ENCODE assay signal across 9 mouse cellular contexts in genomic region chr11:18873451-18874277, GRCm38 (mm10).
A peak's percentile ranks its signal among the peaks of the same experiment; 100 is the strongest.
DNase-seq lines count a peak whose midpoint lies in the region; ATAC-seq and TF ChIP-seq lines count a peak whose summit lies in the region.
"Had no signal": no experiment of that assay in that cellular context is flagged by ENCODE, and none has a peak within 500 bp of the region (broad histone marks: within the 10 kb centered on the region; RNA-seq: fewer than 3 reads in every experiment).

No protein-coding gene starts in this region.

- TF ChIP-seq EP300 in liver, postnatal 0 days (IDR thresholded peaks at IDR 0.05; ENCODE audit: low read depth), result no peak

- H3K4me2 ChIP-seq in forebrain, embryonic 14.5 days (ENCODE audit: low read length), result no peak overlapping the region
- H3K4me2 ChIP-seq in forebrain, embryonic 11.5 days (ENCODE audit: low read depth, low read length, severe bottlenecking), result no peak overlapping the region
- H3K4me2 ChIP-seq in liver, embryonic 12.5 days, result peak overlapping the region; percentile 79
- no peak overlapping the region for H3K4me2 ChIP-seq in liver, postnatal 0 days (ENCODE audit: low read depth, low read length)
- H3K4me2 ChIP-seq in neural tube, embryonic 14.5 days (ENCODE audit: low read depth, low read length), result peak overlapping the region; percentile 88; the same call in 1 of the 2 replicates

- H3K27ac ChIP-seq in forebrain, embryonic 14.5 days (ENCODE audit: low read depth, low read length), result no peak overlapping the region
- no peak overlapping the region for H3K27ac ChIP-seq in forebrain, embryonic 11.5 days (ENCODE audit: low read depth, low read length)
- H3K27ac ChIP-seq in liver, embryonic 12.5 days, result no peak overlapping the region
- H3K27ac ChIP-seq in liver, postnatal 0 days (ENCODE audit: low read depth), result no peak overlapping the region
- peak overlapping the region; percentile 90 for H3K27ac ChIP-seq in hindbrain, embryonic 10.5 days
- peak overlapping the region; percentile 86 for H3K27ac ChIP-seq in neural tube, embryonic 14.5 days (ENCODE audit: low read depth, low read length)
- H3K27ac ChIP-seq: macrophage had no signal

- peaks cover 6% of the 10 kb centered on the region for H3K4me1 ChIP-seq in forebrain, embryonic 14.5 days (ENCODE audit: control insufficient read depth, insufficient read depth, low read length)
- H3K4me1 ChIP-seq in forebrain, embryonic 11.5 days (replicated peaks; ENCODE audit: control insufficient read depth, insufficient read depth, low read length), result peaks cover 18% of the 10 kb centered on the region; the same call in 1 of the 2 replicates
- H3K4me1 ChIP-seq in liver, embryonic 12.5 days, result peaks cover 33% of the 10 kb centered on the region
- H3K4me1 ChIP-seq in liver, postnatal 0 days (ENCODE audit: insufficient read depth), result peaks cover 20% of the 10 kb centered on the region
- peaks cover 78% of the 10 kb centered on the region for H3K4me1 ChIP-seq in hindbrain, embryonic 10.5 days (replicated peaks)
- H3K4me1 ChIP-seq in neural tube, embryonic 14.5 days (ENCODE audit: control insufficient read depth, insufficient read depth, low read length), result peaks cover 38% of the 10 kb centered on the region

- 0% methylated on average over 9 of the region's 9 CpGs for WGBS in forebrain, embryonic 14.5 days
- WGBS in forebrain, embryonic 11.5 days, result under 1% methylated on average over 9 of the region's 9 CpGs
- 8% methylated on average over 9 of the region's 9 CpGs for WGBS in liver, embryonic 12.5 days (ENCODE audit: insufficient replicate concordance)
- 13% methylated on average over 9 of the region's 9 CpGs for WGBS in liver, postnatal 0 days (ENCODE audit: insufficient replicate concordance)
- WGBS in hindbrain, embryonic 10.5 days, result 2% methylated on average over 9 of the region's 9 CpGs
- 6% methylated on average over 9 of the region's 9 CpGs for WGBS in neural tube, embryonic 14.5 days

- DNase-seq in forebrain, embryonic 14.5 days (ENCODE audit: low spot score), result peak; percentile 46
- DNase-seq in forebrain, embryonic 11.5 days (ENCODE audit: low spot score), result no peak
- DNase-seq in liver, postnatal 0 days, result no peak
- no peak for DNase-seq in hindbrain, embryonic 10.5 days (ENCODE audit: low spot score)
- DNase-seq in gastrocnemius, postnatal 4 days (ENCODE audit: low spot score in 2 of 2), result no peak
- no peak for DNase-seq in frontal cortex, postnatal 25 days (ENCODE audit: low spot score in 2 of 2)

- H3K36me3 ChIP-seq in forebrain, embryonic 14.5 days (ENCODE audit: control insufficient read depth, insufficient read depth, low read length), result no peaks in the 10 kb centered on the region
- no peaks in the 10 kb centered on the region for H3K36me3 ChIP-seq in forebrain, embryonic 11.5 days (ENCODE audit: control insufficient read depth, insufficient read depth, low read length)
- no peaks in the 10 kb centered on the region for H3K36me3 ChIP-seq in liver, embryonic 12.5 days
- H3K36me3 ChIP-seq in liver, postnatal 0 days (replicated peaks; ENCODE audit: insufficient read depth, low read length), result no peaks in the 10 kb centered on the region
- no peaks in the 10 kb centered on the region for H3K36me3 ChIP-seq in hindbrain, embryonic 10.5 days
- no peaks in the 10 kb centered on the region for H3K36me3 ChIP-seq in neural tube, embryonic 14.5 days (ENCODE audit: control insufficient read depth, insufficient read depth, low read length)

- TF ChIP-seq CTCF in liver, postnatal 0 days (IDR thresholded peaks at IDR 0.05; ENCODE audit: low read depth), result no peak

- no peak overlapping the region for H3K9ac ChIP-seq in forebrain, embryonic 14.5 days (ENCODE audit: low read length)
- no peak overlapping the region for H3K9ac ChIP-seq in forebrain, embryonic 11.5 days (ENCODE audit: low read length)
- H3K9ac ChIP-seq in liver, embryonic 12.5 days, result no peak overlapping the region
- no peak overlapping the region for H3K9ac ChIP-seq in liver, postnatal 0 days (replicated peaks)
- H3K9ac ChIP-seq in neural tube, embryonic 14.5 days (replicated peaks; ENCODE audit: low read depth, low read length), result peak overlapping the region; percentile 12; the same call in 1 of the 2 replicates

- H3K27me3 ChIP-seq in forebrain, embryonic 14.5 days (replicated peaks; ENCODE audit: control insufficient read depth, insufficient read depth, low read length), result peaks cover 55% of the 10 kb centered on the region
- peaks cover 46% of the 10 kb centered on the region for H3K27me3 ChIP-seq in forebrain, embryonic 11.5 days (ENCODE audit: control insufficient read depth, insufficient read depth, low read length)
- H3K27me3 ChIP-seq in liver, embryonic 12.5 days (replicated peaks), result peaks cover 82% of the 10 kb centered on the region
- H3K27me3 ChIP-seq in liver, postnatal 0 days (ENCODE audit: insufficient read depth, low read length), result peaks cover 71% of the 10 kb centered on the region
- H3K27me3 ChIP-seq in hindbrain, embryonic 10.5 days (ENCODE audit: insufficient read depth, poor library complexity, severe bottlenecking), result peaks cover 68% of the 10 kb centered on the region
- H3K27me3 ChIP-seq in neural tube, embryonic 14.5 days (ENCODE audit: control insufficient read depth, insufficient read depth, low read length), result no peaks in the 10 kb centered on the region

- no peaks in the 10 kb centered on the region for H3K9me3 ChIP-seq in forebrain, embryonic 14.5 days (replicated peaks; ENCODE audit: control insufficient read depth, low read length)
- H3K9me3 ChIP-seq in forebrain, embryonic 11.5 days (ENCODE audit: control insufficient read depth, low read length), result no peaks in the 10 kb centered on the region
- no peaks in the 10 kb centered on the region for H3K9me3 ChIP-seq in liver, embryonic 12.5 days (replicated peaks)
- H3K9me3 ChIP-seq in liver, postnatal 0 days (ENCODE audit: low read length), result no peaks in the 10 kb centered on the region
- H3K9me3 ChIP-seq in hindbrain, embryonic 10.5 days, result no peaks in the 10 kb centered on the region
- no peaks in the 10 kb centered on the region for H3K9me3 ChIP-seq in neural tube, embryonic 14.5 days (ENCODE audit: control insufficient read depth, low read length)

- H3K4me3 ChIP-seq in forebrain, embryonic 14.5 days (ENCODE audit: low read depth, low read length), result no peak overlapping the region
- no peak overlapping the region for H3K4me3 ChIP-seq in forebrain, embryonic 11.5 days (ENCODE audit: low read depth, low read length)
- H3K4me3 ChIP-seq in liver, embryonic 12.5 days, result no peak overlapping the region
- H3K4me3 ChIP-seq in liver, postnatal 0 days (ENCODE audit: low read depth, low read length), result no peak overlapping the region
- peak overlapping the region; percentile 60 for H3K4me3 ChIP-seq in hindbrain, embryonic 10.5 days
- no peak overlapping the region; the same call in 1 of the 2 replicates for H3K4me3 ChIP-seq in neural tube, embryonic 14.5 days (ENCODE audit: low read depth, low read length)

- ATAC-seq in forebrain, embryonic 14.5 days, result no peak
- no peak for ATAC-seq in forebrain, embryonic 11.5 days (replicated peaks; ENCODE audit: low FRiP score)
- no peak for ATAC-seq in liver, embryonic 12.5 days
- ATAC-seq in liver, postnatal 0 days, result no peak
- no peak for ATAC-seq in neural tube, embryonic 14.5 days (ENCODE audit: low read depth)

Comparison
In these comparisons a context has a peak if more than half of its experiments do, and no peak if none do; other contexts are left out.
1. H3K4me2 ChIP-seq: peak in liver, embryonic 12.5 days (single experiment) and neural tube, embryonic 14.5 days (single experiment); none in forebrain, embryonic 14.5 days (single experiment), forebrain, embryonic 11.5 days (single experiment) and liver, postnatal 0 days (single experiment).
2. H3K27ac ChIP-seq: peak in hindbrain, embryonic 10.5 days (single experiment) and neural tube, embryonic 14.5 days (single experiment); none in forebrain, embryonic 14.5 days (single experiment), forebrain, embryonic 11.5 days (single experiment), liver, embryonic 12.5 days (single experiment) and liver, postnatal 0 days (single experiment).